Mouse (Mus musculus) MEL (cell line): Measurements from ENCODE around the gene Map1b. TPM values are rescaled to one million over a fixed set of nuclear protein-coding genes. Genes with fewer than 3 reads are reported as not detected.

Source experiments
- DNase-seq: peaks from one replicate; pipeline ENCODE4 v3.0.0; 2011; ENCODE audit warnings: low read depth, low spot score
- H3K27ac ChIP-seq: 2 replicates; pipeline ENCODE4 v1.5.1; 2012; ENCODE audit warnings: low read depth, mild to moderate bottlenecking, control low read depth, low read length, moderate library complexity; ENCODE audit not compliant: control insufficient read depth
- H3K27me3 ChIP-seq, 2 experiments: fragments of 150-350 bp in 1 of 2; sonication (generic) in 1 of 2; 2 replicates each; pipeline ENCODE4 v1.6.1; 2012; ENCODE audit warnings: low read length in 2 of 2, mild to moderate bottlenecking in 2 of 2, improper control_type of control experiment in 1 of 2, moderate library complexity in 1 of 2; ENCODE audit not compliant: insufficient read depth in 2 of 2, control insufficient read depth in 1 of 2
- H3K36me3 ChIP-seq, 2 experiments: 2 replicates each; pipeline ENCODE4 v1.6.1; 2012 to 2014; ENCODE audit warnings: low read length in 2 of 2, improper control_type of control experiment in 1 of 2, inconsistent platforms in 1 of 2, mild to moderate bottlenecking in 1 of 2; ENCODE audit not compliant: insufficient read depth in 2 of 2, control insufficient read depth in 1 of 2
- H3K4me1 ChIP-seq, 2 experiments: fragments of 150-350 bp in 1 of 2; sonication (generic) in 1 of 2; 2 replicates each; pipeline ENCODE4 v1.6.1; 2012; ENCODE audit warnings: low read length in 2 of 2, improper control_type of control experiment in 1 of 2, mild to moderate bottlenecking in 1 of 2; ENCODE audit not compliant: insufficient read depth in 2 of 2, control insufficient read depth in 1 of 2
- H3K4me3 ChIP-seq, 2 experiments: fragments of 150-350 bp in 1 of 2; sonication (generic) in 1 of 2; 2 replicates each; pipeline ENCODE4 v1.5.1; 2012; ENCODE audit warnings: low read depth in 2 of 2, low read length in 2 of 2, mild to moderate bottlenecking in 2 of 2, moderate library complexity in 2 of 2, control low read depth in 1 of 2, improper control_type of control experiment in 1 of 2; ENCODE audit not compliant: control insufficient read depth in 1 of 2, insufficient read depth in 1 of 2
- H3K79me2 ChIP-seq: 2 replicates; pipeline ENCODE4 v1.6.1; 2012; ENCODE audit warnings: mild to moderate bottlenecking, low read length, moderate library complexity; ENCODE audit not compliant: control insufficient read depth, poor library complexity, insufficient read depth
- H3K9ac ChIP-seq: 2 replicates; pipeline ENCODE4 v1.6.1; 2012; ENCODE audit warnings: low read depth, mild to moderate bottlenecking, control low read depth, low read length, moderate library complexity; ENCODE audit not compliant: control insufficient read depth, poor library complexity, severe bottlenecking
- H3K9me3 ChIP-seq: fragments of 150-350 bp; sonication (generic); replicated peaks from 2 replicates; pipeline ENCODE4 v1.6.1; 2012; ENCODE audit warnings: mild to moderate bottlenecking, low read length, improper control_type of control experiment, moderate library complexity; ENCODE audit not compliant: insufficient read depth
- CHD1 ChIP-seq: IDR thresholded peaks from 2 replicates; pipeline ENCODE4 v1.6.1; 2012; ENCODE audit warnings: low read depth, mild to moderate bottlenecking, inconsistent platforms, low read length, improper control_type of control experiment
- CHD2 ChIP-seq: IDR thresholded peaks from 2 replicates; pipeline ENCODE4 v1.6.1; 2011; ENCODE audit warnings: low read length, improper control_type of control experiment
- EP300 ChIP-seq, 2 experiments: IDR thresholded peaks; 2 replicates each; pipeline ENCODE4 v1.6.1; 2011; ENCODE audit warnings: improper control_type of control experiment in 2 of 2, low read length in 2 of 2, low read depth in 1 of 2, mild to moderate bottlenecking in 1 of 2
- ETS1 ChIP-seq: IDR thresholded peaks from 2 replicates; pipeline ENCODE4 v1.6.1; 2012; ENCODE audit warnings: low read depth, mild to moderate bottlenecking, inconsistent platforms, low read length, improper control_type of control experiment, moderate library complexity
- GATA1 ChIP-seq: IDR thresholded peaks from 2 replicates; pipeline ENCODE4 v1.6.1; 2011; ENCODE audit warnings: low read depth, low read length, improper control_type of control experiment
- KAT2A ChIP-seq: conservative IDR thresholded peaks from 2 replicates; pipeline ENCODE4 v1.6.1; 2012; ENCODE audit warnings: low read depth, low read length, improper control_type of control experiment, inconsistent platforms
- MAX ChIP-seq: IDR thresholded peaks from 2 replicates; pipeline ENCODE4 v1.6.1; 2011; ENCODE audit warnings: low read length, improper control_type of control experiment
- MAZ ChIP-seq: IDR thresholded peaks from 2 replicates; pipeline ENCODE4 v1.6.1; 2012; ENCODE audit warnings: low read depth, mild to moderate bottlenecking, inconsistent platforms, low read length, improper control_type of control experiment
- MXI1 ChIP-seq: IDR thresholded peaks from 2 replicates; pipeline ENCODE4 v1.6.1; 2011; ENCODE audit warnings: mild to moderate bottlenecking, low read depth, low read length, improper control_type of control experiment
- NELFE ChIP-seq: IDR thresholded peaks from 2 replicates; pipeline ENCODE4 v1.6.1; 2011; ENCODE audit warnings: low read depth, low read length, improper control_type of control experiment
- NRF1 ChIP-seq: IDR thresholded peaks from 2 replicates; pipeline ENCODE4 v1.6.1; 2014; ENCODE audit warnings: low read depth, mild to moderate bottlenecking, inconsistent platforms, low read length, improper control_type of control experiment, moderate library complexity; ENCODE audit not compliant: poor library complexity, insufficient read depth, severe bottlenecking
- RAD21 ChIP-seq: IDR thresholded peaks from 2 replicates; pipeline ENCODE4 v1.6.1; 2011; ENCODE audit warnings: mild to moderate bottlenecking, low read depth, low read length, improper control_type of control experiment
- TAL1 ChIP-seq: IDR thresholded peaks from 2 replicates; pipeline ENCODE4 v1.6.1; 2012; ENCODE audit warnings: mild to moderate bottlenecking, inconsistent platforms, low read length, moderate library complexity, mixed read lengths
- TBP ChIP-seq: IDR thresholded peaks from 2 replicates; pipeline ENCODE4 v1.8.0; 2011; ENCODE audit warnings: low read depth, low read length, improper control_type of control experiment
- USF2 ChIP-seq, 2 experiments: IDR thresholded peaks; 2 replicates each; pipeline ENCODE4 v1.6.1; 2011 to 2012; ENCODE audit warnings: improper control_type of control experiment in 2 of 2, low read length in 2 of 2, borderline replicate concordance in 1 of 2, inconsistent platforms in 1 of 2, low read depth in 1 of 2, mild to moderate bottlenecking in 1 of 2; ENCODE audit not compliant: insufficient read depth in 1 of 2
- ZKSCAN1 ChIP-seq: IDR thresholded peaks from 2 replicates; pipeline ENCODE4 v1.6.1; 2012; ENCODE audit warnings: low read depth, mild to moderate bottlenecking, inconsistent platforms, low read length, improper control_type of control experiment, moderate library complexity
- ZNF384 ChIP-seq: IDR thresholded peaks from 2 replicates; pipeline ENCODE4 v1.6.1; 2012; ENCODE audit warnings: low read depth, mild to moderate bottlenecking, inconsistent platforms, low read length, improper control_type of control experiment
- polyA plus RNA-seq, 2 experiments: library from polyadenylated mRNA; stranded (reverse) in 1 of 2; unstranded in 1 of 2; fragments of >175 nt in 1 of 2; fragments of >200 nt in 1 of 2; gene quantifications; 2 replicates each; pipeline versions ENCODE4 v1.2.1 to v1.2.4; 2012; ENCODE audit warnings: low replicate concordance in 2 of 2, low read depth in 1 of 2; ENCODE audit not compliant: insufficient read length in 2 of 2, insufficient read depth in 1 of 2, missing spikeins in 1 of 2
- total RNA-seq: library from RNA; depleted of rRNA; stranded (reverse); fragments of 300-350 nt; gene quantifications from 2 replicates; pipeline ENCODE4 v1.2.3, GENCODE M21; 2012

Gene Map1b
- total and polyA plus RNA-seq, 3 experiments = not detected

GRCm38 (mm10) chr13:99502911-99503310 lies 13.4 kb downstream of the Map1b start:
- Histone ChIP-seq H3K27me3 (no peaks in the 10 kb centered on the region), H3K9me3 (no peaks in the 10 kb centered on the region), H3K79me2 (no peaks in the 10 kb centered on the region), H3K9ac (no peak overlapping the region), H3K36me3 (no peaks in the 10 kb centered on the region), H3K4me1 (no peaks in the 10 kb centered on the region), H3K4me3 (no peak overlapping the region), H3K27ac (no peak overlapping the region)
- DNase-seq = no peak
- no peak for TF ChIP-seq EP300 (IDR thresholded peaks at IDR 0.05; ENCODE audit: low read depth in 1 of 2, low read length in 2 of 2)
- no peak for TF ChIP-seq ETS1
- no peak for TF ChIP-seq CHD2
- no peak for TF ChIP-seq KAT2A
- no peak for TF ChIP-seq CHD1
- TF ChIP-seq TAL1 = no peak
- no peak for TF ChIP-seq NELFE
- TF ChIP-seq ZNF384 = no peak
- TF ChIP-seq ZKSCAN1 = no peak
- no peak for TF ChIP-seq RAD21
- TF ChIP-seq USF2 (IDR thresholded peaks at IDR 0.05; ENCODE audit: borderline replicate concordance in 1 of 2, insufficient read depth in 1 of 2, low read depth in 1 of 2, low read length in 2 of 2) = no peak

- no peaks in the 10 kb centered on the region for H3K9me3 ChIP-seq
- TF ChIP-seq NELFE (no peak), MAZ (no peak), NRF1 (no peak), CHD1 (no peak), MXI1 (no peak), GATA1 (no peak), EP300 (IDR thresholded peaks at IDR 0.05; ENCODE audit: low read depth in 1 of 2, low read length in 2 of 2) (no peak), TBP (no peak), MAX (no peak)
- TF ChIP-seq, all 39 proteins: peak for 0
- Histone ChIP-seq H3K4me1 (no peaks in the 10 kb centered on the region), H3K27me3 (no peaks in the 10 kb centered on the region), H3K4me3 (no peak overlapping the region), H3K36me3 (no peaks in the 10 kb centered on the region), H3K9ac (no peak overlapping the region), H3K79me2 (no peaks in the 10 kb centered on the region), H3K27ac (no peak overlapping the region)
- DNase-seq = no peak
Observed at GRCm38 (mm10) chr13:99502126-99502744, 14.1 kb downstream of the Map1b start.
